Mouse (Mus musculus) kidney, postnatal 25 days (tissue): Measurements from ENCODE around the gene Capzb.
A peak's percentile ranks its signal among the peaks of the same experiment; 100 is the strongest.

ENCODE experiments used
- DNase-seq, 2 experiments: peaks; one replicate each; pipeline ENCODE4 v3.0.0; 2021; ENCODE audit warnings: mixed read lengths in 2 of 2

Gene Capzb

GRCm38 (mm10) chr4:139310899-139311701, 118.4 kb downstream of the Capzb start:
- peak; percentile 62 to 78 for DNase-seq

- DNase-seq, result peak in 1 of 2 experiments; percentile 31
Observed at GRCm38 (mm10) chr4:139311707-139312106, 119.0 kb downstream of the Capzb start.

- DNase-seq, result peak in 1 of 2 experiments; percentile 67
Observed at GRCm38 (mm10) chr4:139312632-139313031, 119.9 kb downstream of the Capzb start.

- no peak for DNase-seq
Observed at GRCm38 (mm10) chr4:139318449-139318848, 125.8 kb downstream of the Capzb start.

GRCm38 (mm10) chr4:139319740-139320139, 127.0 kb downstream of the Capzb start:
- DNase-seq, result no peak

- DNase-seq, result peak; percentile 90 to 91
Observed at GRCm38 (mm10) chr4:139330605-139331004, 137.9 kb downstream of the Capzb start.

- peak; percentile 34 to 47 for DNase-seq
Observed at GRCm38 (mm10) chr4:139334631-139335295, 142.1 kb downstream of the Capzb start.

- DNase-seq, result peak in 1 of 2 experiments; percentile 57
Observed at GRCm38 (mm10) chr4:139335507-139335906, 142.8 kb downstream of the Capzb start.

GRCm38 (mm10) chr4:139336822-139337483, 144.3 kb downstream of the Capzb start:
- DNase-seq, result peak; percentile 89

GRCm38 (mm10) chr4:139338145-139338544, 145.4 kb downstream of the Capzb start:
- DNase-seq, result no peak

- DNase-seq, result no peak
Observed at GRCm38 (mm10) chr4:139340835-139341234, 148.1 kb downstream of the Capzb start.
